Mouse (Mus musculus) kidney, postnatal 4 days (tissue): ENCODE measurements around the gene Selenoi.
A peak's percentile ranks its signal among the peaks of the same experiment; 100 is the strongest.
"Not testable (repeated sequence)": the region's sequence is repeated elsewhere in the genome, so short reads cannot be mapped to it uniquely, and the experiment has no call there.

Source experiments
- DNase-seq, 2 experiments: peaks; one replicate each; pipeline ENCODE4 v3.0.0; 2021; ENCODE audit warnings: mixed read lengths in 2 of 2

Selenoi gene

DNA sequence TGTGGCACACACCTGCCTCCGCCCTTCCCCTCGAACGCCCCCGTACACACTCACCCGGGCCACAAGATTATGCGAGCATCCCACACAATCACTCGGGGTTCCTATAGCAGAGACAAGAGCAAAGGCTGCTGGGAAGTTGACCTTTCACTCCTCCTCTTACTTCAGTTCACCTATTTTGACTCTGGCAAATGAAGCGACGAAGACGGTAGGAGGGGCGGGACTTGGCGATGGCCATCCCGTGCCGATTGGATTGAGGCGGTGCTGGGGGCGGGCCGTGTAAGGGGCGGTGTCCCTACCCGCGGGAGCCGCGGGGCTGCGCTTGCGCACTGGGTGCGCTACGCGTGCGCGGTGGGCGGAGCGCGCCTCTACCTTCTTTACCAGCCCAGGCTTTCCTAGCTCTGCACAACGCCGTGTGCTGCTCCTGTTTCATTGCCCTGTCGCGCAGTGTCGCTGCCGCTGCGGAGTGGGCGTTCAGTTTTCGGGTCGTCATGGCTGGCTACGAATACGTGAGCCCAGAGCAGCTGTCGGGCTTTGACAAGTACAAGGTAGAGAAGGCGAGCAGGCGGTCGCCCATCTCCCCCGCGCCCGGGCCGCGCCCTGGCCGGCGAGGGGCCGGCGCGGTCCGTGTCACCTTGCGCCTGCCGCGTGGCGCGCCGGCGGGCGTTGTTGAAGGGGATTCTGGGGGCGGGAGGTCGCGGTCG is at the start of gene Selenoi:
Selenoi (plus strand) TSS at position 311 of the 701 bp plus-strand sequence.
- DNase-seq: peak; percentile 98 to 99

DNA sequence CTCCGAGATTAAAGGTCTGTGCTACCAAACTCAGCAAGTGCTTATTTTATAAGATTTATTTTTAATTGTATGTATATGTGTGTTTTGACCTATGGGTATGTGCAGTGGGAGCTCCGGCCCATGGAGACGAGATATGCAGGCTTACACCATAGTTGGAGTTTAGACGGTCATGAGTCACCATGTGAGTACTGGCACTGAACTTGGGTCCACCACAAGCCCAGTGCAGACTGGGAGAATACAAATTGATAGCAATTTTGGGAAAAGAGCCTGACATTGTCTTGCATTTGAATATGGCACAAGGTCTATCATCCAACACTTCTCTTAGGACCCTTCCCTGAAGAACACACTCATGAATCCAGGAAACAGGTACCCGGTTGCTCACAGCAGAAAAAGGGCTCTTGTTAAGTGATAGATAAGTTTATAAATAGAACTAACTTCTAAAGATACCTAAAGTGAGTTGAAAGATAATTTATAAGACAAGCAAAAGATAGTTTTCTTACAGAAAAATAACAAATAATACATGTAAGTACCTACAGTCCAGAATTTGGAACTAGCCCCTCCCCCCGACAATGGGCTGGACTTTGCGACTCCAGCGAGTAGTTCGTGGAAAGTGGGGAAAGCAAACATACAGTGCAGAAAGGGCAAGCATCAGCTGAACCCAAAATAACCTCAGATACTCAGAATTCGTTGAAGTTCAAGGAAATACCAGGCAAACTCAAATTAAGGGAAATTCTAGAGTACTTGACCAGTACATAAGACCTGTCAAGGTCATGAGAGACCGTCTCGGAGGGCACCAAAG is 44.5 kb upstream of the Selenoi start:
- no peak for DNase-seq

DNA sequence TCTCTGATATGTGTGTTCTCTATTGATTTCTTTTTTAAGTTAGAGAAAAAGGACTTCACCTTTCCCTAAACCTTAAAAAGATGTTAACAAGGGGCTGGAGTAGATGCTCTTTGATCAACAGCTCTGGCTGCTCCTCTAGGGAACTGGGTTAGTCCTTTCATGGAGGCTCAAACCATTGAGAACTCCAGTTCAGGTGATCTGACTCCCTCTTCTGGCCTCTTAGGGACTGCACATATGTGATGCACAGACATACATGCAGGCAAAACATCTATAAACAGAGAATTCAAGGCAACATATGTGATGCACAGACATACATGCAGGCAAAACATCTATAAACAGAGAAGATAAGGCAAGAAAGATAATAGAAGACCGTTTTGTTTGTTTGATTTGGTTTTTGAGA is 39.9 kb upstream of the Selenoi start:
- no peak for DNase-seq

DNA sequence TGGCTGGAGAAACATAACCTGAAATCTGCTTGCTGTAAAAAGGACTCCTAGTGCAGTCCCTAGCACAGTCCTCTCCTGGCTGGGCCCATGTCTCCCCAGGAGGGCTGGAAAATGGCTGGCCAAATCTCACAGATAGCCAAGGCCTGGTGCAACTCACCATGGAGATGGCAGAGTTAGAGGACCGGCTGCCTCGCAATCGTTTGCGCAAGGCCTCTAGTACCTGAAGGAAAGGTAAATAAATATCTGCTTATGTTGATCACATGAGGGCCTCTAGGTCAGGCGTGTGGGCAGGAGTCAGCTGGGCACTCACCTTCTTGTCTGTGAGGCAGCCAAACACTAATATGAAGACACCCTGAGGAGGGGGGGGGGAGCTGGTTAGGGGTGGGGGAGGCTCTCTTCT is 37.0 kb upstream of the Selenoi start:
- no peak for DNase-seq

DNA sequence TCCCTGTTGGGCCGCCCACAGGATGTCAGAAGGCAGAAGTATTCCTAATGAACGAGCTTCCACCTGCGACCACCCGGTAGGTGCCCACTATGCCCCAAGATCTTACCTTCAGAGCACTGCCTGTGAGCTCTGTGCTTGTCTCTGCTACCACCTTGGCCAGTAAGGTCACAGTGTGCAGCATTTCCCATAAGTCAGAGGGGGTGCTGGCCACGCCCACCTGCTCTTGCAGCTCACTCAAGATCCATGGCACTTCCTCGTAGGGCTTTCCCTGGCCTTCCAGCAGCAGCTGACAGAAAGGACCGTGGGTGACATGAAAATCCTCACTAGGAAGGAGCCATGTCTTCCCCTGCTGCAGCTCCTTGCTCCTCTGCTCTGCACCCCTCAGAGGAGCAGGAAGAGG is 34.1 kb upstream of the Selenoi start:
- peak in 1 of 2 experiments; percentile 26 for DNase-seq

DNA sequence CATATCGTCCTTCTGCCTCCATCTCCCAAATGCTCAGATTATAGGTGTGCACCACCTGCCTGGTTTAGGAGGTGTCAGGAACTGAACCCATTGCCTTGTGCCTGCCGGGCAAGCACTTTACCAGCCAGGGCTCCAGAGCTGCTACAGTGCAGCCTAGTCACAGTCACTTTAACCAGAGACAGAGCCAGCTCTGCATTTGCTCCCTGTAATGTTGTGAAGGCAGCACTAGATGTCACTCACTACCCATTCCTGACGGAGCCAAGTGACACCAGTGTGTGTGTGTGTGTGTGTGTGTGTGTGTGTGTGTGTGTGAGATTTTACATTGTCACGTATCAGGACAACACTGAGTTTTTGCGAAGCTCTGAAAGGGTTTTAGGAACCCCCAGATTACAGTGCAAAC is 30.9 kb upstream of the Selenoi start:
- peak; percentile 54 to 63 for DNase-seq

DNA sequence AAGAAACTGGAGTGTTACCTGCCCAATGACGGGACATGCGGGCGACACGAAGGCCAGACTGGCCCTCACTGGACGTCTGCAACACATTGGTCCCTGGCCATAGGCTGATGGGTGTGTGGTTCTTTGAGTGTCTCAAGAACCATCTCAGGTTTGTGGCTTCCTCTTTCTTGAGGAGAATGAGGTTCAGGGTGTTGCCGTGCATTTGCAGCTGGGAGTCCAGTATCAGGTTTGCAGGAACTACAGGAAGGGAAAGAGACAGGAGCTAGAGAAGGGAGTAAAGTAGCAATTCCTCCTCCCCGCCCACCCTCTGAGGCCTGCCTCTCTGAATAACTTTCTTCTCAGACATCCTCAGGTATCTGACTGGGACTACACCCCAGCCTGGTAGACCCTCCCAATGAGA is 30.2 kb upstream of the Selenoi start:
- no peak for DNase-seq

DNA sequence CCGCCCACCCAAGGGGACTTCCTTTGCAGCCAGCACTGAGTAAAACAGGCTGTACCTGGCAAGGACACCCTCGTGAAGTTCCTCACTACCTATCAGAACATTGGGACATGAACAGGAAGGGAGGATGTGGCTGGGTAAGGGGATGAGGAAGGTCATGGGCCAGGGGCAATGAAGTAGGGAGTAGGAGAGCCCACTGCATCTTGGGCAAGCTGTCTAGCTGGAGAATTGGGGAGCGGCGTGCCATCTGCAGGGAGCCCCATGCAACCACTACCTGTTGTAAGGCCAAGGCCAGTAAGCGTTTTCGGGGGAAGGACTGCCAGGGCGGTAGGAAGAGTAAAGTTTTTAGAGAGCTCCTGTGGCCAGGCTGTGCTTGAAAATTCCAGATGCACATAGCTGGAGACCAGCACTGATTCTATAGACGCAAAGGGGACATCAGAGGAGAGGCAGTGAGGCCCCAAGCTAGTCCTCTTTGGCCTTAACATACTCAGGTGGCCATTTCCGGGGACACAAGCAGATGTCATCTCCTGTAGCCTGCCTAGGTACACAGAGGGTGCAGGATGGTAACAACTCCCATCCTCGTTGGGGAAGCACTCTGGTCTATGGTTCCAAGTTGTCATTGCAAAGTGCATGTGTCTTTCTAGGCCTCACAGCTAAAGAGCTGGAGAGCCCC is 29.0 kb upstream of the Selenoi start:
- DNase-seq: no peak

DNA sequence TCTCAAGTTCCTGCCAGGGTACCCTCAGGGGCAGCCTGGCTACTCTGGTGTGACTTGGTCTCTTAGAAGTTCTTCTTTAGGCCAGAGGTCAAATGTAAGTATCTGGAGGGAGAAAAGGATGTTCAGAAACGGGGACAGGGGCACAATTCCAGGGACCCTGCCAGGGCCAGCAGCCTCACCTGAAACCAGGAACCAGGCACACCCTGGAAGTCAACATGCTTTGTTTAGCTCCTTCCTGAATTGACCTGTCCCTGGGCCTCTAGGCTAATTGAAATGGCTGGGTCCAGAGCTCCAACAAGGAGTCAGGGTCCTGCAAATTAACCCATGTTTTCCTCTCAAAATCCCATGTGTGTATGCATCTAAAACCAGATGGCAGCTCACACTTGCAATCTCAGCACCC is 27.9 kb upstream of the Selenoi start:
- no peak for DNase-seq

DNA sequence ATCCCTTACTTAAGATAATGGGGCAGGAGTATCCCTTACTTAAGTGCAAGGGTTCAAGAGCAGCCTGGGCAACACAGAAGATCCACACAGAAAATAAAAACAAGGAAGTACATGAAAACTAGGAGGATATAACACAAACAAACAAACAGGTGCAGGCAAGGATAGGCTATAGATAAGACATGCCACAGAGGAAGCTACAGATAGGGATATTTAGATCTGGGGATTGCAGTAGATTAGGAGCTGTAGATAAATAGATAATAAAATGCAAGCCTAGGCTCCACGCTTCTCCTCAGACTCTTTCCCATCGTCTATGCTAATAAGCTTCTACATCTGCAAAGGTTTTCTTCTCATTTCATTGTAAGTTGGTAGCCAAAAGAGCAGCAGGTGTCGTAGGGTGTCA is 27.3 kb upstream of the Selenoi start:
- no peak for DNase-seq

DNA sequence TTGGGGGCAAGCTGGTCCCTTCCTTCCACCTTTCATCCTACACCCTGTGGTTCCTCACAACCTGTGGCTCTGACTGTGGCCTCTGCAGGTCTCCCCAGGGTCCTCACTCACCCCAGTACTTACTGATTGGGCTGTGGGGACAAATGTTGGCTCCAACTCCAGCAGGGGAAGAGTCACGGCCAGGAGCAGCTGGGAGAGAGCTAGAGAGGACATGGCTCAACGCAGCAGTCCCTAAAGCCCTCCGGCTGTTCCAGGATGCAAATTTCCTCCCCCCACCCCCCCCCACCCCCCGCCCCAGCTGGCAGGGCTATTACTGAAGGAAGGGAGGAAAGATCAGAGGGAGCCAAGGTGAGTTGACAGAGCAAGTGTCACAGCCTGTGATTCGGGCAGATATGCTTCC is 26.9 kb upstream of the Selenoi start, which contains the start of gene Adgrf3:
Adgrf3 (minus strand) TSS at position 230 of the 400 bp plus-strand sequence.
- no peak for DNase-seq

DNA sequence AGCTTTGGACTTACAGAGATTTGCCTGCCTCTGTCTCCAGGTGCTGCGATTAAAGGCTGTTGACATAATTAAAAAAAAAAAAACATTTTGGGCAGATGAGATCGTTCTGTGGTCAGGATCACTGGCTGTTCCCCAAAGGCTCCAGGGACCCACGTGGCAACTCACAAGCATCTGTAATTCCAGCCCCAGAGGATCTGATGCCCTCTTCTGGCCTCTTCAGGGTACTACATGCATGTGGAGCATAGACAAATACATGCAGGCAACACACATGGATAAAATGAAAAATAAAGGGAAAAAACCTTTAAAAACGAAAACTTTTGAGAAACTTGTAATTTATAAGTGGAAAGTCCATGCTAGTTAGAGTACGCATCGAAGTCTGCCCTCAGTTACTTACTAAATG is 25.1 kb upstream of the Selenoi start:
- peak in 1 of 2 experiments; percentile 54 for DNase-seq

DNA sequence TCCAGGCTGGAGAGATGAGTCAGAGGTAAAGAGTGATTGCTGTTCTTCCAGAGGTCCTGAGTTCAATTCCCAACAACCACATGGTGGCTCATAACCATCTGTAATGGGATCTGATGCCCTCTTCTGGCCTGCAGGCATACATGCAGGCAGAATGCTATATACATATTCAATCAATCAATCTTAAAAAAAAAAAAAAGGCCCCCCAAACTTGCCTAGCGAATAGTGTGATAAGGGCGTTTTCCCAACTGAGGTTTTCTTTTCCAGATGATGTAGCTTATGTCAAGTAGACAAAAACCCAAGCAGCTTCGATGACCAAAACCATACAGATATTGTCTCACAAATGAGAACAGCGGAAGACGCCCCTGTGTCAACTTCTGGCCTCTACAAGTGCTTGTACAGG is 21.6 kb upstream of the Selenoi start:
- DNase-seq: not testable (repeated sequence)

DNA sequence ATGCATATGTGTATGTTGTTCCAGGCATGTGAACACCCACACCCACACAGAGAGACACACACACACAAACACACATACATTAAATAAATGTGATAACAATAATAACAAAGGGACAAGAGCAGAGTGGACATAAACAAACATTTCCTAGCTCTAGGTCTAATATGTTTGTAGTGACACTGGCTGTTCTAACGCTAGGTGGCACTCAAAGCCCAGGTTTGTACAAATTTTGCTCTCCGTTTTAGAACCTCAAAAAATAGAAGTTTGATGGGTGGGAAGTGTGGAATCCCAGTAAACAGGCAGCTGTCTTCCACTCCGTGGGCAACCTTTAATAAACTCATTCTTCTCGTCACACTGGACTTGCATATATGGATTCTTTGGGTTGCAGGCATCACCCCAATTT is 17.5 kb upstream of the Selenoi start:
- DNase-seq: peak; percentile 79

DNA sequence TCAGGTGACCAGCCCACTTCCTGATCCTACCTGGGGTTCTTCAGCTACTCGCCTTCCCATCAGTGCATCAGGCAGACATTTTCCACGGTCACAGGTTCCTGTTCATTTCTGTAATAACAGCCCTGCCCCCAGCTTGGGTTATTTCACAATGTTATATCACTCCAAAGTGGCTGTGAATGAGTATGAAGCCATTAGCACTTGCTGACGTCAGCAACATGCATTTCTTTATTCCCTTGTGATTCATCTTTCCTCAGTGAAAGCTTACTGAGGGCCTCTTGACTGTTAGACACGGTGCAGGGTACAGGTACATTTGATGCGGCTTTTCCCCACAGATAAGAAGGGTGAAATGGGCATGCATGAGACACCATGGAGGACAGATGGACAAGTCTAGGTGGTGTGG is 16.4 kb upstream of the Selenoi start:
- no peak for DNase-seq

DNA sequence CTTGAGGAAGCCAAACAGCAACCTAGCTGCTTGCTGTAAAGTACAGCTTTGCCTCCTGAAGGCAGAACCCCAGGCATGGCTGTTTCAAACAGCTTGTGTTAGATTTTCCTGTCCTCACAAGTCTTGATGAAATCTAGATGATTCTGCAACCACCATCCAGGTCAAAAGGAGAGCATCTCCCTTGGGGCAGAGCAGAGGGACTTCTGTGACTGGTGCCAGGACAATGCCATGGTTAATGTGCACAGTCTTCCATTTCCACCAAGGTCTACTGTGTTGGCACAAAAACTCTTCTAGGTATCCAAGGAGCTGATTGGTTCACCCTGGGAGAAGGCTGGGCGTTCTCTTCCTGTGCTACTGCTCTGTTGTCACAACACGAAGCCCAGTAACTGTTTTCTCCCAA is 12.7 kb upstream of the Selenoi start:
- no peak for DNase-seq

DNA sequence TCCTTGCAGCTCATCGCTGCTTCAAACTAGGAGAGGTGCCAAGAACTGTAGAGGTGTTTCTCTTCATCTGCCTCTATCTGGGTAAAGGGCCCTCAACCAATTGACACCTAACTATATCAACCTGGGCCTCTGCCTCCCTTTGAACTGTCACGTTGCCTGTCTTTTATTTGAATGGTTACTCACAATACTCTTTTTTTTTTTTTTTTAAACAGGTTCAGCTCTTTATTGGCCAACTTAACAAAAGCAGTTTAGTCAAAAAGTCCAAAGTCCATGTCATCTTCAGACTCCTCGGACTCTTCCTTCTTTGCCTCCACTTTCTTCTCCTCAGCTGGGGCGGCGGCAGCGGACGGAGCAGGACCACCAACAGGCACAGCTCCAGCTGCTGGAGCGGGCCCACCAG is 11.7 kb upstream of the Selenoi start:
- DNase-seq: no peak

DNA sequence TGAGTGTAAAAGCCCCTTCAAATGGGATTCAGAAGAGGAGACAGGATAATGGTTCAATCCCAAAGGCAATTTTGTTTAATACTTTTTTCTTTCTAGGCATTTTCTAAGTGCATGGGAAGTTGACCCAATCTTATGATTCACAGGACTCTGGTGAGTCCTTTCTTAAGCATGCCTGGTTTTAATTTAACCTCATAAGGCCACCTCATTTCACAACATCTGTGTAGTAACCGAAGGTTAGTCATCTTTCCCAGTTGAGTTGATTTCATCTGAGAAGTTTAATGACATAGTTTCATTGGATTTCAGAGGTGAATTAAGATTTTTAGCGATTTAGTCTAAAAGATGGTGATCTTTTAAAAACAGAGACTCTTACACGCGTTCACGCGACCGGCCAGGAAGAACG is 9.7 kb upstream of the Selenoi start:
- no peak for DNase-seq

DNA sequence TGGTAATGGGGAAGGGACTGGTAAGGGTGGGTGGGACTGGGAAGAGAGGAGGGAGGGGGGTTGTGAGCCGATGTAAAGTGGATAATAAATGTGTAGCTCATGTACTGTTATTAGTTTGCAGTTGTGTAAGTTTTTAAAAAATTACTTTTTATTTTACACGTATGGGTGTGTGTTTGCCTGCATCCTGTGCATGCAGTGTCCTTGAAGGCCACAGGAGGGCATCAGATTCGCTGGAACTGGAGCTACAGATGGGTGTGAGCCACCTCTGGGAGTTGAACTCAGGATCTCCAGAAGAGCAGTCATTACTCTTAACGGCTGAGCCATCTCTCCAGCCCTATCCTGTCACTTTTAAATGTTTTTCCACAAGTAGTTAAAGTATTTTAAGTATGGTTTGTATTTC is 1.5 kb upstream of the Selenoi start:
- peak; percentile 26 to 36 for DNase-seq

DNA sequence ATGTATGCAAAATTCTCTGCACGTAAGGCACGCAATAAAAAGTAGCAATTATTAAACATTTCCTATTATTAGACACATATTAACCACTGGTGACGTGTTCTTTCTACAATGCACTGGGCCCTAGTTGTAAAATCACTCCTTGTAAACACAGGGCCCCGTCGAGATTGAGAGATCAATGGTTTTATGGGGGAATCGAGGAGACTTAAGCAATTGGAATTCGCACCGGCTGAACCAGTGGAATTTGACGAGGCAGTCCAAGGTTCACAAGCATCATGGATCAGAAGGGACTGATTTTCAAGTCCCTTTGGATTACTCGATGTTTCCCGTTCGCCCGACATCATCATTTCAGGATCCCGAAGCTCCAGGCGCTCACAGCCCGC is 500 bp upstream of the Selenoi start:
- DNase-seq: no peak

DNA sequence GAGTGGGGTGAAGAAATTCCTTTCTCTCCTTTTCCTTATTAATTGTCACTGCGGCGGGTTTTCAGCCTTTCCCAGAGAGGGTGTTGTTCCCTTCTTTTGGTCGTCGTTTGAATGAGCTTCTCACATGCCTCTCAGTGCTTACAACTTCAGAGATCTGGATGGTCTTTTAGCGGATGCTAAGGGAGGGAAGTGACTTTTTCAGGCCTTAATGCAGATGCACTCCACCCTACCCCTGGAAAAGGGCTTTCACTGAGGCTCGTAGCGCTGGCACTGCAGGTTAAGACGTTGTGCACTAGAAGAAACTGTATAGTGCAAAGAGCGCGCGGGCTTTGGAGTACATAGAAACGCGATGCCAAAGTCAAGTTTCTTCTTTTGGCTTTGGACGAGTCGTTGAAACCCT is 661 bp downstream of the Selenoi start:
- peak; percentile 28 to 44 for DNase-seq

DNA sequence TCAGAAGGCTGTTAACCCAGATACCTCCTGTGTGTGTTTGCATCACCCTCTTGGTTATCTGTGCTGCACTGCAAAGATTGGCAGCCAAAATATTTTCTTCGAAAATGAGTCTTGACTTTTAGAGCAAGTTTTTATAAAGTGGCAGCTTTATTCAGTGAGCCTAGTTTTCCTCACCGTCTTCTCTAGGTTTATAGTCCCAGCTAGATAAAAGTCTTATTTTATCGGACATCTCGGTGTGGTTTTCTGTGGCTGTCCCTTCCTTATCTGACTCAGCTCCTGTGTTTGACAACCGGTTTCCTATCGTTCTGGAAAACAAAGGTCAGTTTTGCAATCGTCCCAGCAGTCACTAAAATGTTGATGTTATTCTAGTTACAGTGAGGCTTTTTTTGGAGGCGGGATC is 1.6 kb downstream of the Selenoi start:
- no peak for DNase-seq

DNA sequence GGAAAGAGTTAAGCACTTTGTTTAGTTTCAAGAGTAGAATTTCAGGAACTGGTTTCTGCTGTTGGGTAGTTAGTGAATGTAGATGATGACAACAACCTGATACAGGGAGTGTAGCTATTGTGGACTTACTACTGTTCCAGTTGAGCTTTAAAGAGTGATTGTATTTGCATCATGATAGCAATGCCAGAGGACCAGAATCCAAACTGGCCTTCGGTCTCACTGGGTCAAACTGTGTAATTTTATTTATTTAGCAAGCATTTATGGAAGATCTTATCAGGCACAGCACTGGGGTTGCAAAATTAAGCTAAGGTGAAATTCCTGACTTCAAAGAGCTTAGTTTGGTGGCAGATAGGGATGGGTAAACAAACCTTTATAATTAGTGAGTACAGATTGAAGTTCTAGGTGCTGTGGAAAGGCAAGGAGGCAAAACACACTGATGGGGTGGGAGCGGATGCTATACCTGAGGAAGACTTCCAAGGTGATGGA is 3.3 kb downstream of the Selenoi start:
- DNase-seq: no peak

DNA sequence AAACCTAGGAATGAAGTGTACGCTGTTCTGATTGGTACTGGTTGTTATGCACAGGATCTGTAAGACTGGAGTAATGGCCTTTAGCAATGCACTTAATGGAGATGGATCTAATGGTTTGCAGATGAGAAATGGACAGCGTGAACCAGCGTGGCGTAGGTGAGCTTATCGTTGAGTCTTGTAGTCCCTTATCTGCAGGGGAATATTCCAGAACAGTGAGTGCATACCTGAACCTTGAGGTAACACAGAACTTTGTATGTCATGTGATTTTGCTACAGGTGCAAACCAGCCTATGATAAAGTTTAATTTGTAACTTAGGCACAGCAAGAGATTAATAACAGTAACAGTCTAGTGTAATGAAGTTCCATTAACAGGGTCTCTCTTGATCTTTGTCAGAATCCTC is 6.2 kb downstream of the Selenoi start:
- DNase-seq: no peak
